Mouse (Mus musculus) cortical plate, adult 2 months (tissue): Measurements from ENCODE around the gene Aktip.

ENCODE experiments used
- CTCF ChIP-seq: fragments of 200-500 bp; IDR thresholded peaks from 2 replicates; pipeline ENCODE4 v1.5.1; 2011; ENCODE audit warnings: mild to moderate bottlenecking, control low read depth, low read length; ENCODE audit not compliant: insufficient read depth; ENCODE audit errors: extremely low read depth
- POLR2A ChIP-seq: fragments of 200-500 bp; IDR thresholded peaks from 2 replicates; pipeline ENCODE4 v1.6.1; 2011; ENCODE audit warnings: mild to moderate bottlenecking, low read length, control low read depth; ENCODE audit not compliant: insufficient read depth; ENCODE audit errors: extremely low read depth

GRCm38 (mm10) chr8:91217062-91217905, 17.5 kb upstream of the Aktip start:
- TF ChIP-seq POLR2A, result no peak
- no peak for TF ChIP-seq CTCF
